Mouse (Mus musculus): ENCODE measurements at regions not wholly inside any gene's neighbourhood (a gene's known extent, or its start where the extent isn't known, plus 50 kb on each side); places are given as distances from the start of the nearest gene placed in this dataset.

DNA sequence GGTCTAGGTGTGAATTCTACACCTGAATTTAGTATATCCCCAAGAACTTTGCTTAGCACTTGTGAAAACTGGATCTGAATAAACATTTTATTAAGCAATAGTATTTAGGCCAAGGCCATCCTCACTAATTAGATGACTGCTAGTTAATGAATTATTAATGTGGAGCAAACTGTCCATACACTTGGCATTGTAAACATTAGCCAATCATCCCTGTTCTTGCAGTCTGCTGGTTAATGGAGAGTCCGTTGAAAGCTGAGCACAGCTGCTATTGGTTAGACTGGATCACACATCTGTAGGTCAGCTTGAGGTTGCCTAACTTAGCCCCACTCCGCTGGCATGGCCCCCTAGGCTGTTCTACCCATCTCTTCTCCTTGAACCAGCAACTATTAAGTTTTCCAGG, 826.2 kb upstream of the 4930452B06Rik start:
- WGBS: 69% methylated on average over 2 of the region's 2 CpGs
- TF ChIP-seq CTCF (IDR thresholded peaks at IDR 0.05): no peak
- TF ChIP-seq EP300 (IDR thresholded peaks at IDR 0.05): no peak
- no peak overlapping the region for H3K27ac ChIP-seq (ENCODE audit: low read length)
- DNase-seq (ENCODE audit: low spot score) (no peak), ATAC-seq (no peak)
- H3K4me2 ChIP-seq (replicated peaks; ENCODE audit: low read depth, low read length): no peak overlapping the region
- H3K4me1 ChIP-seq (ENCODE audit: insufficient read depth, low read depth, low read length): no peaks in the 10 kb centered on the region
- no peak overlapping the region for H3K4me3 ChIP-seq (ENCODE audit: low read depth, low read length)
- H3K36me3 ChIP-seq (ENCODE audit: insufficient read depth, low read length): no peaks in the 10 kb centered on the region
- H3K9me3 ChIP-seq (ENCODE audit: low read length): no peaks in the 10 kb centered on the region
- no peaks in the 10 kb centered on the region for H3K27me3 ChIP-seq (replicated peaks; ENCODE audit: insufficient read depth, low read length)
- H3K9ac ChIP-seq (replicated peaks; ENCODE audit: low read depth): no peak overlapping the region

DNA sequence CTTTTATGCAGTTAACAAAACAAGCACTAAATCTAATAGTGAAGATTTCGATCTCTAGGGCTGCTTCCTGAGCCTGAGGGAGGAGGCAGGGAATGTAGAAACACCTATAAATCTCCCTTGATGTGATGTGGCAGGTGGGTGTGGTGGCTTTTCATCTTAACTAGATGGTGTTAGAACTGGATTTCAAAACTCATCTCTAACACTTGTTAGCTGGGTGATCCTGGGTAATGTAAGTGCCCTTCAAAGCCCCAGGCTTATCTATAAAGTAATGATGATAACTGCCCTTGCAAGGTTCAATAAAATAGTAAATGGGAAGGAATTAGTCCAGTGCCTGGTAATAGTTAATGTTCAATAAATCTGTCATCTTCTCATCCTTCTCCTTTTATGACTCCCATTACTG, 822.5 kb upstream of the 4930452B06Rik start:
- Histone ChIP-seq H3K27me3 (replicated peaks; ENCODE audit: insufficient read depth, low read length) (no peaks in the 10 kb centered on the region), H3K4me2 (replicated peaks; ENCODE audit: low read depth, low read length) (no peak overlapping the region), H3K27ac (ENCODE audit: low read length) (no peak overlapping the region), H3K36me3 (ENCODE audit: insufficient read depth, low read length) (no peaks in the 10 kb centered on the region), H3K4me1 (ENCODE audit: insufficient read depth, low read depth, low read length) (no peaks in the 10 kb centered on the region), H3K9ac (replicated peaks; ENCODE audit: low read depth) (no peak overlapping the region), H3K9me3 (ENCODE audit: low read length) (no peaks in the 10 kb centered on the region), H3K4me3 (ENCODE audit: low read depth, low read length) (no peak overlapping the region)
- TF ChIP-seq CTCF (IDR thresholded peaks at IDR 0.05) (no peak), EP300 (IDR thresholded peaks at IDR 0.05) (no peak)
- WGBS: 28% methylated on average over 1 of the region's 1 CpGs
- ATAC-seq (no peak), DNase-seq (ENCODE audit: low spot score) (no peak)

- H3K4me2 ChIP-seq (replicated peaks; ENCODE audit: low read depth, low read length): no peak overlapping the region
- no peak overlapping the region for H3K4me3 ChIP-seq (ENCODE audit: low read depth, low read length)
- TF ChIP-seq EP300 (IDR thresholded peaks at IDR 0.05): no peak
- TF ChIP-seq CTCF (IDR thresholded peaks at IDR 0.05): no peak
- no peak for DNase-seq (ENCODE audit: low spot score)
- H3K4me1 ChIP-seq (ENCODE audit: insufficient read depth, low read depth, low read length): no peaks in the 10 kb centered on the region
- H3K36me3 ChIP-seq (ENCODE audit: insufficient read depth, low read length): no peaks in the 10 kb centered on the region
- H3K27ac ChIP-seq (ENCODE audit: low read length): no peak overlapping the region
- no peaks in the 10 kb centered on the region for H3K27me3 ChIP-seq (replicated peaks; ENCODE audit: insufficient read depth, low read length)
- H3K9ac ChIP-seq (replicated peaks; ENCODE audit: low read depth): no peak overlapping the region
- ATAC-seq: no peak
- no peaks in the 10 kb centered on the region for H3K9me3 ChIP-seq (ENCODE audit: low read length)
Observed at GRCm38 (mm10) chr14:9478981-9479380, 812.9 kb upstream of the 4930452B06Rik start.

DNA sequence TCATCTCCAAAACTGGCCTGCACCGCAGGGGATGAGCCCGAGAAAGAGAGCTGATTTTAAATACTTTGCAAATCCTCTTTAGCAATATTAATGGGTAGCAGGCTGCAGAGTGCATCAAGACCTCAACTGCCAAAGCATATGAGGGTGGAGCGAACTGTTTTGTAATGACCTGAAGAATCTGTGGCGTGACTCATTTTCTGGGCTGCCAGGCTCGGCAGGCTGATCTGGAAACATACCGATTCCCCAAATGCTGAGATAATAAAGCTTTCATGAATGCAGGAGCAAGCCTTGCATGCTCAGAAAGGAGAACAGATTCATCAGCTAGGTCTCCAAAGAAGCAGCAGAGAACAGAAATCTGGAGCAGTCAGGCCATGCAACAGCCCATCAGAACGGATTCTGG, 809.1 kb upstream of the 4930452B06Rik start:
- DNase-seq (ENCODE audit: low spot score): peak; percentile 13
- no peak overlapping the region for H3K4me3 ChIP-seq (ENCODE audit: low read depth, low read length)
- TF ChIP-seq CTCF (IDR thresholded peaks at IDR 0.05): no peak

GRCm38 (mm10) chr14:9469686-9470085, 803.6 kb upstream of the 4930452B06Rik start:
- no peak for TF ChIP-seq CTCF (IDR thresholded peaks at IDR 0.05)
- no peak for TF ChIP-seq EP300 (IDR thresholded peaks at IDR 0.05)
- no peak overlapping the region for H3K4me3 ChIP-seq (ENCODE audit: low read depth, low read length)
- H3K9ac ChIP-seq (replicated peaks; ENCODE audit: low read depth): no peak overlapping the region
- ATAC-seq (no peak), DNase-seq (ENCODE audit: low spot score) (no peak)
- H3K27ac ChIP-seq (ENCODE audit: low read length): no peak overlapping the region
- no peaks in the 10 kb centered on the region for H3K4me1 ChIP-seq (ENCODE audit: insufficient read depth, low read depth, low read length)
- H3K9me3 ChIP-seq (ENCODE audit: low read length): no peaks in the 10 kb centered on the region
- H3K27me3 ChIP-seq (replicated peaks; ENCODE audit: insufficient read depth, low read length): no peaks in the 10 kb centered on the region
- no peaks in the 10 kb centered on the region for H3K36me3 ChIP-seq (ENCODE audit: insufficient read depth, low read length)
- no peak overlapping the region for H3K4me2 ChIP-seq (replicated peaks; ENCODE audit: low read depth, low read length)

More for the DNA sequence above, 809.1 kb upstream of the 4930452B06Rik start:
- no peaks in the 10 kb centered on the region for H3K36me3 ChIP-seq (ENCODE audit: insufficient read depth, low read length)
- H3K4me2 ChIP-seq (replicated peaks; ENCODE audit: low read depth, low read length): no peak overlapping the region
- no peaks in the 10 kb centered on the region for H3K27me3 ChIP-seq (replicated peaks; ENCODE audit: insufficient read depth, low read length)
- no peak overlapping the region for H3K27ac ChIP-seq (ENCODE audit: low read length)
- no peaks in the 10 kb centered on the region for H3K4me1 ChIP-seq (ENCODE audit: insufficient read depth, low read depth, low read length)
- ATAC-seq: no peak
- WGBS: 73% methylated on average over 7 of the region's 7 CpGs
- no peaks in the 10 kb centered on the region for H3K9me3 ChIP-seq (ENCODE audit: low read length)
- no peak overlapping the region for H3K9ac ChIP-seq (replicated peaks; ENCODE audit: low read depth)

DNA sequence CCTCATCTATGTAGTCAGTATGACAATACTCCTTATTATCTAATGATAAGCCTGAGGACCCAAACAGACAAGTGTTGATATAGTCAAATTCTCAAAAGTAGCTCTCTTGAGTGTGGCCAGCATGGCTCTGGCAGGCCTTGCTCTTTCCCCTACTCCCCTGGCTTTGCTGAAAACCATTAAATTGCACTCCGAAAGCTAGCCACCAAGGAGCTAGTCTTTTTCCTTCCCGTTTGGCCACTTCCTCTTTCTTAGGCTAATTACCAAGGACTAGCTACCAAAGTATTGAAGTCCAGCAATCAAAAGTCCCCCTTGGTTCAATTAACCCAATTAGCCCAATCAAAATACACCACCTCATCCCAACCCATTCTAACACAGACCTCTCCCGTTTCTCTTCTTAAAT, 802.6 kb upstream of the 4930452B06Rik start:
- Histone ChIP-seq H3K9ac (replicated peaks; ENCODE audit: low read depth) (no peak overlapping the region), H3K36me3 (ENCODE audit: insufficient read depth, low read length) (no peaks in the 10 kb centered on the region), H3K27me3 (replicated peaks; ENCODE audit: insufficient read depth, low read length) (no peaks in the 10 kb centered on the region), H3K4me1 (ENCODE audit: insufficient read depth, low read depth, low read length) (no peaks in the 10 kb centered on the region), H3K4me2 (replicated peaks; ENCODE audit: low read depth, low read length) (no peak overlapping the region), H3K9me3 (ENCODE audit: low read length) (no peaks in the 10 kb centered on the region), H3K27ac (ENCODE audit: low read length) (no peak overlapping the region), H3K4me3 (ENCODE audit: low read depth, low read length) (no peak overlapping the region)
- no peak for TF ChIP-seq CTCF (IDR thresholded peaks at IDR 0.05)
- TF ChIP-seq EP300 (IDR thresholded peaks at IDR 0.05): no peak
- DNase-seq (ENCODE audit: low spot score) (no peak), ATAC-seq (no peak)
- WGBS: 70% methylated on average over 3 of the region's 3 CpGs

DNA sequence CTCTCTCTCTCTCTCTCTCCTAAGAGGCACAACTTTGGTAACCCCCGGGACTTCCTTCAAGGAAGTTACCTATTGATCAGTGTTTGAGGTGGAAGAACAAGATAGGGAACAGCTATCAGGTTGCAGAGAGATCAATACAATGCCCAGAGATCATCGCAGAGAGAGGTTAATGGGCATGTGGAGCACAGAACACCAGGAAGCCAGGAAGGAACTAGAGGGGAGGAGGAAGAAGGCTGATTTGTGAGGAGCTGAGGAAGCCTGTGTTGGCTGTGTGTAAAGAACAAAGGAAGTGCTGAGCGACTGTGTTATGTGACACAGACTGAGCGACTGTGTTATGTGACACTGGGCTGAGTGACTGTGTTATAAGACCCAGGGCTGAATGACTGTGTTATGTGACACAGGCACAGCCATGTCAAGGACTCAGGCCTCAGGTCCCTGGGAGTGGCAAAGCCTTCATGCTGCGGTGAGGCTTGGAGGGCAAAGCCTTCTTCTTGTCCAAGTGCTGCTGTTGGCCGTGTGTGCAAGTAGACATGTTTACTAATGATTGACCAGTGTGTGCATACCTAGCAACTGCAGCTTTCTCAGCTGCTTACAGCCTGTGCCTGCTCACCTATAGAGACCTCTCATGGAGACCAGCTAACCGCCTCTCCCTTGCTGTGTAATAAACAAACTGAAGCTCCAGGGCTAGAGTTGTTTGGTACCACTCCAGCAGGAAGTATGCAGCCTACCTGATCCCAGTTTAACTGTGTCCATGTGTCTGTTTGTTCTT, 801.8 kb upstream of the 4930452B06Rik start:
- H3K27ac ChIP-seq (ENCODE audit: low read length): no peak overlapping the region

More for the DNA sequence above, 801.8 kb upstream of the 4930452B06Rik start:
- WGBS: 21% methylated on average over 7 of the region's 7 CpGs
- DNase-seq (ENCODE audit: low spot score) (no peak), ATAC-seq (peak; percentile 55)
- H3K4me3 ChIP-seq (ENCODE audit: low read depth, low read length): no peak overlapping the region
- TF ChIP-seq CTCF (IDR thresholded peaks at IDR 0.05): no peak
- no peak for TF ChIP-seq EP300 (IDR thresholded peaks at IDR 0.05)
- no peak overlapping the region for H3K9ac ChIP-seq (replicated peaks; ENCODE audit: low read depth)
- no peak overlapping the region for H3K4me2 ChIP-seq (replicated peaks; ENCODE audit: low read depth, low read length)
- no peaks in the 10 kb centered on the region for H3K9me3 ChIP-seq (ENCODE audit: low read length)
- no peaks in the 10 kb centered on the region for H3K4me1 ChIP-seq (ENCODE audit: insufficient read depth, low read depth, low read length)
- no peaks in the 10 kb centered on the region for H3K36me3 ChIP-seq (ENCODE audit: insufficient read depth, low read length)
- no peaks in the 10 kb centered on the region for H3K27me3 ChIP-seq (replicated peaks; ENCODE audit: insufficient read depth, low read length)
